Mouse (Mus musculus) limb, embryonic 14.5 days (tissue): Measurements from ENCODE around the gene Gm44965. TPM values are rescaled to one million over a fixed set of nuclear protein-coding genes. Genes with fewer than 3 reads are reported as not detected.

Experiments
- ATAC-seq: fragments of 200-750 bp; cut with Nextera tagmentation; 2 replicates; pipeline ENCODE4 v1.8.0; 2017; ENCODE audit warnings: low read depth, moderate number of reproducible peaks, moderate TSS enrichment; ENCODE audit not compliant: low FRiP score
- DNase-seq: peaks from one replicate; pipeline ENCODE4 v3.0.0-alpha.2; 2015; ENCODE audit warnings: low spot score
- H3K27ac ChIP-seq: fragments of 300-500 bp; sonication (generic); replicated peaks from 2 replicates; pipeline ENCODE4 v1.5.1; 2014; ENCODE audit warnings: low read depth, mild to moderate bottlenecking, low read length, moderate library complexity, mixed read lengths
- H3K27me3 ChIP-seq: fragments of 300-500 bp; sonication (generic); 2 replicates; pipeline ENCODE4 v1.6.1; 2014; ENCODE audit warnings: low read length, mixed read lengths; ENCODE audit not compliant: control insufficient read depth, insufficient read depth
- H3K36me3 ChIP-seq: fragments of 300-500 bp; sonication (generic); 2 replicates; pipeline ENCODE4 v1.6.1; 2014; ENCODE audit warnings: mild to moderate bottlenecking, low read length, moderate library complexity, mixed read lengths; ENCODE audit not compliant: control insufficient read depth, insufficient read depth
- H3K4me1 ChIP-seq: fragments of 300-500 bp; sonication (generic); 2 replicates; pipeline ENCODE4 v1.6.1; 2014; ENCODE audit warnings: antibody characterized with exemption, low read length, mixed read lengths; ENCODE audit not compliant: control insufficient read depth, insufficient read depth
- H3K4me2 ChIP-seq: fragments of 300-500 bp; sonication (generic); replicated peaks from 2 replicates; pipeline ENCODE4 v1.6.1; 2014; ENCODE audit warnings: low read depth, mild to moderate bottlenecking, low read length, moderate library complexity; ENCODE audit not compliant: severe bottlenecking
- H3K4me3 ChIP-seq: fragments of 300-500 bp; sonication (generic); replicated peaks from 2 replicates; pipeline ENCODE4 v1.5.1; 2014; ENCODE audit warnings: low read length
- H3K9ac ChIP-seq: fragments of 300-500 bp; sonication (generic); 2 replicates; pipeline ENCODE4 v1.6.1; 2014; ENCODE audit warnings: mild to moderate bottlenecking, low read depth, low read length, moderate library complexity; ENCODE audit not compliant: severe bottlenecking
- H3K9me3 ChIP-seq: fragments of 300-500 bp; sonication (generic); 2 replicates; pipeline ENCODE4 v1.6.1; 2016; ENCODE audit warnings: low read length; ENCODE audit not compliant: control insufficient read depth
- POLR2A ChIP-seq: fragments of 200-500 bp; IDR thresholded peaks from 2 replicates; pipeline ENCODE4 v1.8.0; 2012; ENCODE audit warnings: inconsistent platforms, mild to moderate bottlenecking, moderate library complexity, borderline replicate concordance; ENCODE audit not compliant: insufficient read depth, insufficient read length; ENCODE audit errors: extremely low read depth
- polyA plus RNA-seq, 2 experiments: library from polyadenylated mRNA; depleted of rRNA in 1 of 2; stranded (reverse) in 1 of 2; unstranded in 1 of 2; fragments of >200 nt; fragmentation: Nextera tagmentation in 1 of 2; extraction: Ambion mirVana in 1 of 2; gene quantifications; 2 replicates each; pipeline versions ENCODE4 v1.2.1 to v1.2.3; 2012 to 2014

The Gm44965 gene
- polyA plus RNA-seq, 2 experiments: not detected

DNA sequence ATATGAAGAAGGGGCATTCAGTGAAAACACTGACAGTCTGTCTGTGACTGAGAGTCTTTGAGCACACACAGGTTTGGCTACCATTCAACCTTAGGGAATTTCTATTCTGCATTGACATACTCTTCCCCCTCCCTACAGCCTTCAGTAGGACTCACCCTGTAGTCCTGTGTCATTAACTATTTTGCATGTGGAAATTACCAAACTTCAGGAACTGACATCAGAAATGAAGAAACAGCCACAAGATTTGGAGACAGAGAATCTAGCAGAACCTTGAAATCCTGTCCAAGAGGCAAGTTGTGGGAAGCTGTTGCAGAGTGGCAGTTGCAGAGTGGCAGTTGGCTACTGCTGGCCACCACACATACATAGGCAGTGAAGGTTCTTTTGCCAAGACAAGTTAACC is 74.3 kb downstream of the Gm44965 start:
- H3K9ac ChIP-seq: no peak overlapping the region
- DNase-seq: no peak
- no peaks in the 10 kb centered on the region for H3K9me3 ChIP-seq
- no peak for TF ChIP-seq POLR2A
- no peak overlapping the region for H3K4me3 ChIP-seq
- ATAC-seq: no peak
- H3K36me3 ChIP-seq: no peaks in the 10 kb centered on the region
- no peaks in the 10 kb centered on the region for H3K4me1 ChIP-seq
- H3K27ac ChIP-seq: no peak overlapping the region
- no peak overlapping the region for H3K4me2 ChIP-seq
- no peaks in the 10 kb centered on the region for H3K27me3 ChIP-seq

Other genes starting within 250 kb of the Gm44965 start
- 39.1 and 50.4 TPM in 2 replicates for gene Krba1, start 198.4 kb upstream of the Gm44965 start, polyA plus RNA-seq (2012; rRNA removed)
- 22.1 and 24.6 TPM in 2 replicates for gene Krba1, start 198.4 kb upstream of the Gm44965 start, polyA plus RNA-seq (2014; fragmentation: Nextera tagmentation; extraction: Ambion mirVana)
- 43.5 and 62.1 TPM in 2 replicates for gene Zfp467, start 148.1 kb upstream of the Gm44965 start, polyA plus RNA-seq (2012; rRNA removed)
- 29.3 TPM in 2 replicates for gene Zfp467, start 148.1 kb upstream of the Gm44965 start, polyA plus RNA-seq (2014; fragmentation: Nextera tagmentation; extraction: Ambion mirVana)
- gene Sspo, start 145.7 kb upstream of the Gm44965 start, polyA plus RNA-seq (2012; rRNA removed): 1.2 and 1.9 TPM in 2 replicates
- gene Sspo, start 145.7 kb upstream of the Gm44965 start, polyA plus RNA-seq (2014; fragmentation: Nextera tagmentation; extraction: Ambion mirVana): 0.07 and 0.17 TPM in 2 replicates
- gene Atp6v0e2, start 56.3 kb upstream of the Gm44965 start, polyA plus RNA-seq (2012; rRNA removed): 11.0 and 13.1 TPM in 2 replicates
- 7.8 and 8.7 TPM in 2 replicates for gene Atp6v0e2, start 56.3 kb upstream of the Gm44965 start, polyA plus RNA-seq (2014; fragmentation: Nextera tagmentation; extraction: Ambion mirVana)
- 17.6 and 18.4 TPM in 2 replicates for gene Lrrc61, start 39.1 kb upstream of the Gm44965 start, polyA plus RNA-seq (2012; rRNA removed)
- gene Lrrc61, start 39.1 kb upstream of the Gm44965 start, polyA plus RNA-seq (2014; fragmentation: Nextera tagmentation; extraction: Ambion mirVana): 5.9 and 6.7 TPM in 2 replicates
- 15.2 and 19.7 TPM in 2 replicates for gene Rarres2, start 21.2 kb upstream of the Gm44965 start, polyA plus RNA-seq (2012; rRNA removed)
- gene Rarres2, start 21.2 kb upstream of the Gm44965 start, polyA plus RNA-seq (2014; fragmentation: Nextera tagmentation; extraction: Ambion mirVana): 16.1 and 21.3 TPM in 2 replicates
- 0.78 TPM in 1 of 2 replicates, not detected in the other for gene Gm45021, start 4.3 kb upstream of the Gm44965 start, polyA plus RNA-seq (2012; rRNA removed)
- 0.94 TPM in 1 of 2 replicates, not detected in the other for gene Gm45021, start 4.3 kb upstream of the Gm44965 start, polyA plus RNA-seq (2014; fragmentation: Nextera tagmentation; extraction: Ambion mirVana)
- 35.2 and 55.3 TPM in 2 replicates for gene Repin1, start 58 bp upstream of the Gm44965 start, polyA plus RNA-seq (2012; rRNA removed)
- 23.3 and 25.7 TPM in 2 replicates for gene Repin1, start 58 bp upstream of the Gm44965 start, polyA plus RNA-seq (2014; fragmentation: Nextera tagmentation; extraction: Ambion mirVana)
- gene Zfp775, start 8.1 kb downstream of the Gm44965 start, polyA plus RNA-seq (2012; rRNA removed): 4.8 and 6.4 TPM in 2 replicates
- 5.8 and 5.9 TPM in 2 replicates for gene Zfp775, start 8.1 kb downstream of the Gm44965 start, polyA plus RNA-seq (2014; fragmentation: Nextera tagmentation; extraction: Ambion mirVana)
- gene AI854703, start 32.8 kb downstream of the Gm44965 start, polyA plus RNA-seq (2012; rRNA removed): 1.1 and 1.5 TPM in 2 replicates
- gene AI854703, start 32.8 kb downstream of the Gm44965 start, polyA plus RNA-seq (2014; fragmentation: Nextera tagmentation; extraction: Ambion mirVana): 0.76 and 0.87 TPM in 2 replicates
- gene Gimap8, start 53.3 kb downstream of the Gm44965 start, polyA plus RNA-seq (2012; rRNA removed): 2.3 TPM in 2 replicates
- 0.40 and 0.70 TPM in 2 replicates for gene Gimap8, start 53.3 kb downstream of the Gm44965 start, polyA plus RNA-seq (2014; fragmentation: Nextera tagmentation; extraction: Ambion mirVana)
- gene Gimap9, start 82.2 kb downstream of the Gm44965 start, polyA plus RNA-seq (2012; rRNA removed): 5.8 and 6.2 TPM in 2 replicates
- 6.0 and 6.2 TPM in 2 replicates for gene Gimap9, start 82.2 kb downstream of the Gm44965 start, polyA plus RNA-seq (2014; fragmentation: Nextera tagmentation; extraction: Ambion mirVana)
- gene Gimap4, start 90.6 kb downstream of the Gm44965 start, polyA plus RNA-seq (2012; rRNA removed): 9.6 and 9.7 TPM in 2 replicates
- gene Gimap4, start 90.6 kb downstream of the Gm44965 start, polyA plus RNA-seq (2014; fragmentation: Nextera tagmentation; extraction: Ambion mirVana): 9.8 and 11.2 TPM in 2 replicates
- gene Gimap6, start 114.3 kb downstream of the Gm44965 start, polyA plus RNA-seq (2012; rRNA removed): 11.4 and 15.0 TPM in 2 replicates
- 17.7 and 19.9 TPM in 2 replicates for gene Gimap6, start 114.3 kb downstream of the Gm44965 start, polyA plus RNA-seq (2014; fragmentation: Nextera tagmentation; extraction: Ambion mirVana)
- 0.82 TPM in 1 of 2 replicates, not detected in the other for gene Gm28053, start 124.7 kb downstream of the Gm44965 start, polyA plus RNA-seq (2012; rRNA removed)
- 1.2 and 2.2 TPM in 2 replicates for gene Gm28053, start 124.7 kb downstream of the Gm44965 start, polyA plus RNA-seq (2014; fragmentation: Nextera tagmentation; extraction: Ambion mirVana)
- not detected in 2 replicates for gene Gimap7, start 124.7 kb downstream of the Gm44965 start, polyA plus RNA-seq (2012; rRNA removed)
- gene Gimap7, start 124.7 kb downstream of the Gm44965 start, polyA plus RNA-seq (2014; fragmentation: Nextera tagmentation; extraction: Ambion mirVana): not detected in 2 replicates
- 4.0 TPM in 2 replicates for gene Gimap1, start 145.1 kb downstream of the Gm44965 start, polyA plus RNA-seq (2012; rRNA removed)
- 10.9 and 11.9 TPM in 2 replicates for gene Gimap1, start 145.1 kb downstream of the Gm44965 start, polyA plus RNA-seq (2014; fragmentation: Nextera tagmentation; extraction: Ambion mirVana)
- gene Gimap5, start 152.3 kb downstream of the Gm44965 start, polyA plus RNA-seq (2012; rRNA removed): 3.5 and 3.7 TPM in 2 replicates
- 3.8 and 4.9 TPM in 2 replicates for gene Gimap5, start 152.3 kb downstream of the Gm44965 start, polyA plus RNA-seq (2014; fragmentation: Nextera tagmentation; extraction: Ambion mirVana)
- gene Gimap3, start 176.9 kb downstream of the Gm44965 start, polyA plus RNA-seq (2012; rRNA removed): not detected in 2 replicates
- gene Gimap3, start 176.9 kb downstream of the Gm44965 start, polyA plus RNA-seq (2014; fragmentation: Nextera tagmentation; extraction: Ambion mirVana): not detected in 2 replicates
- gene Tmem176a, start 247.0 kb downstream of the Gm44965 start, polyA plus RNA-seq (2012; rRNA removed): 49.7 and 61.3 TPM in 2 replicates
- gene Tmem176a, start 247.0 kb downstream of the Gm44965 start, polyA plus RNA-seq (2014; fragmentation: Nextera tagmentation; extraction: Ambion mirVana): 80.7 and 90.9 TPM in 2 replicates
- gene Tmem176b, start 247.6 kb downstream of the Gm44965 start, polyA plus RNA-seq (2012; rRNA removed): 227 and 235 TPM in 2 replicates
- gene Tmem176b, start 247.6 kb downstream of the Gm44965 start, polyA plus RNA-seq (2014; fragmentation: Nextera tagmentation; extraction: Ambion mirVana): 232 and 255 TPM in 2 replicates